Mouse (Mus musculus): ENCODE results near the gene Gsta2.

DNA sequence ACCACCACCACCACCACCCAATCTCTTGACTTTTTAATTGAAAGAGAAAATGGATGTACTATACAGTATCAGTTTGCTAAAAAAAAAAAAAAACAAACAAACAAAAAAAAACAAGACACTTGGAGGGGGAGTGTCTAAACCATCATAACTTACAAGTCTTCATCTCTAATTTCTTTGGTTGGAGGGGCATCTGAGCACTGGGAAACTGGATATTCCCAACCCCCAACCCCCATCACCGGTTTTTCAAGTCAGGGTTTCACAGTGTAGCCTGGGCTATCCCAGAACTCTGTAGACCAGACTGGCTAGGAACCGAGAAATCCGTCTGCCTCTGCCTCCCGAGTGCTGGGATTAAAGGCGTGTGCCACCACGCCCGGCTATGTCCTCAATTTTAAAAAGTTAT, 14.2 kb upstream of the Gsta2 start:
- TF ChIP-seq CTCF (IDR thresholded peaks at IDR 0.05; ENCODE audit: extremely low read depth, insufficient read depth, insufficient read length, insufficient replicate concordance) (no peak), POLR2A (IDR thresholded peaks at IDR 0.05; ENCODE audit: low read depth, low read length) (no peak)

Data from spleen, adult 2 months (tissue).